Mouse (Mus musculus): ENCODE measurements around the gene Arg1. TPM values are rescaled to one million over a fixed set of nuclear protein-coding genes. Genes with fewer than 3 reads are reported as not detected.

The Arg1 gene
- polyA plus RNA-seq, 1 experiment from 2014 or later, result 8.4 TPM

- H3K9me3 ChIP-seq (ENCODE audit: low read length), result no peaks in the 10 kb centered on the region
- ATAC-seq (peak; percentile 38; the same call in 1 of the 2 replicates), DNase-seq (ENCODE audit: low spot score) (peak; percentile 14)
- H3K9ac ChIP-seq (replicated peaks; ENCODE audit: low read depth), result no peak overlapping the region
- no peaks in the 10 kb centered on the region for H3K27me3 ChIP-seq (replicated peaks; ENCODE audit: insufficient read depth, low read length)
- H3K27ac ChIP-seq (ENCODE audit: low read length), result no peak overlapping the region
- WGBS, result 72% methylated on average over 9 of the region's 9 CpGs
- H3K4me3 ChIP-seq (ENCODE audit: low read depth, low read length), result no peak overlapping the region
- no peak for TF ChIP-seq EP300 (IDR thresholded peaks at IDR 0.05)
- peak; percentile 64 for TF ChIP-seq CTCF (IDR thresholded peaks at IDR 0.05)
- no peaks in the 10 kb centered on the region for H3K4me1 ChIP-seq (ENCODE audit: insufficient read depth, low read depth, low read length)
- H3K4me2 ChIP-seq (replicated peaks; ENCODE audit: low read depth, low read length), result no peak overlapping the region
- peaks cover 43% of the 10 kb centered on the region for H3K36me3 ChIP-seq (ENCODE audit: insufficient read depth, low read length)
Observed at GRCm38 (mm10) chr10:24886008-24886407, 41.3 kb downstream of the Arg1 start.

- Histone ChIP-seq H3K9me3 (ENCODE audit: low read length) (no peaks in the 10 kb centered on the region), H3K4me3 (ENCODE audit: low read depth, low read length) (no peak overlapping the region), H3K27me3 (replicated peaks; ENCODE audit: insufficient read depth, low read length) (no peaks in the 10 kb centered on the region), H3K36me3 (ENCODE audit: insufficient read depth, low read length) (peaks cover 26% of the 10 kb centered on the region; the same call in 1 of the 2 replicates), H3K27ac (ENCODE audit: low read length) (no peak overlapping the region), H3K4me1 (ENCODE audit: insufficient read depth, low read depth, low read length) (no peaks in the 10 kb centered on the region), H3K4me2 (replicated peaks; ENCODE audit: low read depth, low read length) (no peak overlapping the region), H3K9ac (replicated peaks; ENCODE audit: low read depth) (no peak overlapping the region)
- DNase-seq (ENCODE audit: low spot score) (no peak), ATAC-seq (no peak)
- WGBS, result 78% methylated on average over 4 of the region's 4 CpGs
- peak; percentile 48 for TF ChIP-seq CTCF (IDR thresholded peaks at IDR 0.05)
- no peak for TF ChIP-seq EP300 (IDR thresholded peaks at IDR 0.05)
Observed at GRCm38 (mm10) chr10:24873624-24874023, 53.7 kb downstream of the Arg1 start.

DNA sequence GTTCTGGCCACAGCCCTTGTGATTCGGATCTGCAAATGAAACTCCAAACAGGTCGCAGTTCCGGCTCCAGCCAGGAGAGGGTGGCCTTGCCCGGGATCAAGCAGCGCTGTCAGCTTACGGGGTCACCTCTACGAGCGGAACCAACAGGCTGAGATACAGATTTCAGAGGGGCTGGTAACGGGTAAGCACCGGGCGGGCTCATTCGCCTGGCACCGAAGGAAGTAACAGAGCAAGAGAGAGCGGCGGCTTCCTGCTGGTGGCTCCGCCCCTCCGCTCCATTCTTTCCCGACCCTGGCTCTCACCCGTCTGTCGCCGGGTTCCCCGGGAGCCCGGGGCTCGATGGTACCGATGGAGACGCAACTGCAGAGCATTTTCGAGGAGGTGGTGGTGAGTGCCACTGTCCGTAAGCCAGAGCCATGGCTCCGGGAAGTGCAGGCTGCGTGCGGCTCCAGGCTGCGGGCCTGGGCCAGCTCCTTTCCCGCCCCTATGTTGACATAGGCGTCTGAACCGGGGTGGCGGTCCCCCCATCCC, 57.5 kb downstream of the Arg1 start, which contains the start of gene Med23:
Gene Med23, plus strand, starts transcription at position 227 of the 531 bp plus-strand sequence.
- H3K4me2 ChIP-seq (replicated peaks; ENCODE audit: low read depth, low read length), result peak within 1 kb of the TSS; percentile 72
- peaks cover 8% of the 10 kb centered on the region; the same call in 1 of the 2 replicates for H3K36me3 ChIP-seq (ENCODE audit: insufficient read depth, low read length)
- H3K27ac ChIP-seq (ENCODE audit: low read length), result 0 out of 2 replicates have a peak within 1 kb of the TSS, but pooled peaks have one; percentile 54
- WGBS, result under 1% methylated on average over 36 of the region's 36 CpGs
- H3K27me3 ChIP-seq (replicated peaks; ENCODE audit: insufficient read depth, low read length), result no peaks in the 10 kb centered on the region
- no peaks in the 10 kb centered on the region for H3K4me1 ChIP-seq (ENCODE audit: insufficient read depth, low read depth, low read length)
- TF ChIP-seq CTCF (IDR thresholded peaks at IDR 0.05) (peak; percentile 97), EP300 (IDR thresholded peaks at IDR 0.05) (0 out of 2 replicates have a peak, but pooled peaks have one; percentile 17)
- DNase-seq (ENCODE audit: low spot score) (peak; percentile 97), ATAC-seq (peak; percentile 100)
- H3K9me3 ChIP-seq (ENCODE audit: low read length), result no peaks in the 10 kb centered on the region
- peak within 1 kb of the TSS; percentile 86 for H3K4me3 ChIP-seq (ENCODE audit: low read depth, low read length)
- H3K9ac ChIP-seq (replicated peaks; ENCODE audit: low read depth), result peak within 1 kb of the TSS; percentile 84

Small RNA genes lying within 50 kb of the gene (microRNA-seq; reads per million reads assigned to microRNA genes)
- not detected for gene Mir6905

Other genes with a start within 250 kb of the Arg1 start
- gene Enpp1, start 215.3 kb downstream of the Arg1 start, polyA plus RNA-seq (2015; fragmentation: Nextera tagmentation; extraction: Ambion mirVana), result 2.4 and 2.9 TPM in 2 replicates
- 1.2 and 1.4 TPM in 2 replicates for gene Enpp3, start 84.7 kb downstream of the Arg1 start, polyA plus RNA-seq (2015; fragmentation: Nextera tagmentation; extraction: Ambion mirVana)
- 7.4 and 9.7 TPM in 2 replicates for gene Med23, start 57.5 kb downstream of the Arg1 start, polyA plus RNA-seq (2015; fragmentation: Nextera tagmentation; extraction: Ambion mirVana)